Mouse (Mus musculus) stomach, embryonic 14.5 days (tissue): Measurements from ENCODE around the gene Pard3. TPM values are rescaled to one million over a fixed set of nuclear protein-coding genes. Genes with fewer than 3 reads are reported as not detected.

Source experiments
- ATAC-seq: fragments of 200-750 bp; cut with Nextera tagmentation; 2 replicates; pipeline ENCODE4 v1.8.0; 2017; ENCODE audit warnings: low read depth, moderate TSS enrichment; ENCODE audit not compliant: insufficient number of reproducible peaks, insufficient read depth, low FRiP score
- H3K27ac ChIP-seq: fragments of 300-500 bp; sonication (generic); 2 replicates; pipeline ENCODE4 v1.5.1; 2014; ENCODE audit warnings: mild to moderate bottlenecking, low read length, moderate library complexity, mixed read lengths
- H3K27me3 ChIP-seq: fragments of 300-500 bp; sonication (generic); 2 replicates; pipeline ENCODE4 v1.6.1; 2014; ENCODE audit warnings: low read length, control low read depth, mixed read lengths; ENCODE audit not compliant: control insufficient read depth, insufficient read depth
- H3K36me3 ChIP-seq: fragments of 300-500 bp; sonication (generic); 2 replicates; pipeline ENCODE4 v1.6.1; 2014; ENCODE audit warnings: mild to moderate bottlenecking, control low read depth, low read length, moderate library complexity, mixed read lengths; ENCODE audit not compliant: control insufficient read depth, insufficient read depth
- H3K4me1 ChIP-seq: fragments of 300-500 bp; sonication (generic); 2 replicates; pipeline ENCODE4 v1.6.1; 2014; ENCODE audit warnings: low read length, control low read depth, mixed read lengths; ENCODE audit not compliant: control insufficient read depth, insufficient read depth
- H3K4me2 ChIP-seq: fragments of 300-500 bp; sonication (generic); replicated peaks from 2 replicates; pipeline ENCODE4 v1.6.1; 2014; ENCODE audit warnings: low read depth, low read length, control low read depth
- H3K4me3 ChIP-seq: fragments of 300-500 bp; sonication (generic); 2 replicates; pipeline ENCODE4 v1.5.1; 2014; ENCODE audit warnings: low read depth, low read length, control low read depth
- H3K9ac ChIP-seq: fragments of 300-500 bp; sonication (generic); replicated peaks from 2 replicates; pipeline ENCODE4 v1.6.1; 2014; ENCODE audit warnings: low read depth, mild to moderate bottlenecking, control low read depth, low read length, moderate library complexity, mixed read lengths
- H3K9me3 ChIP-seq: fragments of 300-500 bp; sonication (generic); 2 replicates; pipeline ENCODE4 v1.6.1; 2016; ENCODE audit warnings: low read depth, low read length, control low read depth; ENCODE audit not compliant: control insufficient read depth
- WGBS: fragments of 180-500 bp; shearing (Covaris S2); extraction: QIAGEN DNeasy Blood & Tissue Kit; methylation state at CpG from one replicate; pipeline ENCODE4 v1.1.7; 2014; 5-methylcytosine and 5-hydroxymethylcytosine counted together
- polyA plus RNA-seq: library from polyadenylated mRNA; unstranded; fragments of >200 nt; fragmentation: Nextera tagmentation; extraction: Ambion mirVana; gene quantifications from 2 replicates; pipeline ENCODE4 v1.2.1, GENCODE M21; 2014

Gene Pard3
- polyA plus RNA-seq, 1 experiment from 2014 or later, result 37.9 TPM

- 64% methylated on average over 5 of the region's 5 CpGs for WGBS
- no peak for ATAC-seq
- H3K27me3 ChIP-seq, result no peaks in the 10 kb centered on the region
Observed at GRCm38 (mm10) chr8:127590674-127591186, 527.0 kb downstream of the Pard3 start.

GRCm38 (mm10) chr8:127592648-127593574, 529.2 kb downstream of the Pard3 start:
- Histone ChIP-seq H3K4me3 (no peak overlapping the region), H3K27ac (no peak overlapping the region), H3K4me2 (no peak overlapping the region), H3K36me3 (no peaks in the 10 kb centered on the region), H3K9ac (no peak overlapping the region), H3K9me3 (no peaks in the 10 kb centered on the region), H3K27me3 (no peaks in the 10 kb centered on the region), H3K4me1 (0 out of 2 replicates have a peak, but pooled peaks cover 3% of the 10 kb centered on the region)
- 58% methylated on average over 12 of the region's 12 CpGs for WGBS
- ATAC-seq, result no peak

More at GRCm38 (mm10) chr8:127590674-127591186, 527.0 kb downstream of the Pard3 start:
- H3K27ac ChIP-seq, result no peak overlapping the region
- 0 out of 2 replicates have a peak, but pooled peaks cover 3% of the 10 kb centered on the region for H3K4me1 ChIP-seq
- H3K4me3 ChIP-seq, result no peak overlapping the region
- no peaks in the 10 kb centered on the region for H3K9me3 ChIP-seq
- H3K36me3 ChIP-seq, result no peaks in the 10 kb centered on the region
- H3K9ac ChIP-seq, result no peak overlapping the region
- H3K4me2 ChIP-seq, result no peak overlapping the region

GRCm38 (mm10) chr8:127600641-127601040, 536.9 kb downstream of the Pard3 start:
- no peak overlapping the region for H3K4me3 ChIP-seq
- no peak for ATAC-seq

GRCm38 (mm10) chr8:127603062-127603461, 539.4 kb downstream of the Pard3 start:
- Histone ChIP-seq H3K36me3 (no peaks in the 10 kb centered on the region; the same call in 1 of the 2 replicates), H3K4me2 (no peak overlapping the region), H3K9ac (no peak overlapping the region), H3K9me3 (no peaks in the 10 kb centered on the region), H3K27me3 (no peaks in the 10 kb centered on the region), H3K4me3 (no peak overlapping the region), H3K4me1 (no peaks in the 10 kb centered on the region), H3K27ac (no peak overlapping the region)
- 96% methylated on average over 15 of the region's 15 CpGs for WGBS
- no peak for ATAC-seq

More at GRCm38 (mm10) chr8:127600641-127601040, 536.9 kb downstream of the Pard3 start:
- Histone ChIP-seq H3K9me3 (no peaks in the 10 kb centered on the region), H3K36me3 (no peaks in the 10 kb centered on the region; the same call in 1 of the 2 replicates), H3K4me2 (no peak overlapping the region), H3K27ac (no peak overlapping the region), H3K27me3 (no peaks in the 10 kb centered on the region), H3K4me1 (no peaks in the 10 kb centered on the region), H3K9ac (no peak overlapping the region)
- 89% methylated on average over 2 of the region's 2 CpGs for WGBS

- Histone ChIP-seq H3K4me2 (no peak overlapping the region), H3K27ac (no peak overlapping the region), H3K36me3 (no peaks in the 10 kb centered on the region; the same call in 1 of the 2 replicates), H3K9ac (no peak overlapping the region), H3K27me3 (no peaks in the 10 kb centered on the region), H3K9me3 (no peaks in the 10 kb centered on the region), H3K4me3 (no peak overlapping the region), H3K4me1 (no peaks in the 10 kb centered on the region)
- 68% methylated on average over 7 of the region's 7 CpGs for WGBS
- ATAC-seq, result no peak
Observed at GRCm38 (mm10) chr8:127608541-127609270, 545.0 kb downstream of the Pard3 start.

- Histone ChIP-seq H3K4me2 (no peak overlapping the region), H3K9ac (no peak overlapping the region), H3K27ac (no peak overlapping the region), H3K36me3 (no peaks in the 10 kb centered on the region), H3K4me3 (no peak overlapping the region), H3K4me1 (no peaks in the 10 kb centered on the region), H3K9me3 (no peaks in the 10 kb centered on the region), H3K27me3 (no peaks in the 10 kb centered on the region)
- ATAC-seq, result no peak
- WGBS, result 84% methylated on average over 10 of the region's 10 CpGs
Observed at GRCm38 (mm10) chr8:127609316-127609715, 545.6 kb downstream of the Pard3 start.

GRCm38 (mm10) chr8:127614206-127614605, 550.5 kb downstream of the Pard3 start:
- 77% methylated on average over 4 of the region's 4 CpGs for WGBS
- H3K27me3 ChIP-seq, result no peaks in the 10 kb centered on the region

GRCm38 (mm10) chr8:127616681-127617080, 553.0 kb downstream of the Pard3 start:
- Histone ChIP-seq H3K27me3 (no peaks in the 10 kb centered on the region), H3K4me2 (no peak overlapping the region), H3K9me3 (no peaks in the 10 kb centered on the region), H3K9ac (no peak overlapping the region), H3K27ac (no peak overlapping the region), H3K36me3 (no peaks in the 10 kb centered on the region), H3K4me1 (0 out of 2 replicates have a peak, but pooled peaks cover 2% of the 10 kb centered on the region), H3K4me3 (no peak overlapping the region)
- no peak for ATAC-seq
- 83% methylated on average over 2 of the region's 2 CpGs for WGBS

More at GRCm38 (mm10) chr8:127614206-127614605, 550.5 kb downstream of the Pard3 start:
- no peak overlapping the region for H3K27ac ChIP-seq
- no peak overlapping the region for H3K9ac ChIP-seq
- no peak overlapping the region for H3K4me3 ChIP-seq
- no peaks in the 10 kb centered on the region for H3K36me3 ChIP-seq
- no peaks in the 10 kb centered on the region for H3K9me3 ChIP-seq
- H3K4me1 ChIP-seq, result 0 out of 2 replicates have a peak, but pooled peaks cover 2% of the 10 kb centered on the region
- no peak overlapping the region for H3K4me2 ChIP-seq
- ATAC-seq, result no peak
